In genomic region chr7:126482392-126482871, GRCm38 (mm10) we compare ENCODE assay signal across 8 mouse cellular contexts. TPM values are rescaled to one million over a fixed set of nuclear protein-coding genes. Genes with fewer than 3 reads are reported as not detected.
A peak's percentile ranks its signal among the peaks of the same experiment; 100 is the strongest.
DNase-seq lines count a peak whose midpoint lies in the region; ATAC-seq and TF ChIP-seq lines count a peak whose summit lies in the region.

No protein-coding gene starts in this region.

- H3K9me3 ChIP-seq in embryonic facial prominence, embryonic 12.5 days: 0 out of 2 replicates have a peak, but pooled peaks cover 3% of the 10 kb centered on the region
- H3K9me3 ChIP-seq in liver, embryonic 11.5 days (ENCODE audit: control insufficient read depth, low read length): no peaks in the 10 kb centered on the region

- H3K27me3 ChIP-seq in embryonic facial prominence, embryonic 12.5 days: no peaks in the 10 kb centered on the region
- H3K27me3 ChIP-seq in heart, adult 2 months (ENCODE audit: control insufficient read depth, insufficient read depth, low read length): no peaks in the 10 kb centered on the region
- no peaks in the 10 kb centered on the region for H3K27me3 ChIP-seq in liver, embryonic 11.5 days (replicated peaks; ENCODE audit: control insufficient read depth, insufficient read depth, low read length)

- H3K36me3 ChIP-seq in embryonic facial prominence, embryonic 12.5 days: no peaks in the 10 kb centered on the region
- H3K36me3 ChIP-seq in heart, adult 2 months (ENCODE audit: control insufficient read depth, insufficient read depth, low read length): no peaks in the 10 kb centered on the region
- H3K36me3 ChIP-seq in liver, embryonic 11.5 days (ENCODE audit: control insufficient read depth, insufficient read depth, low read length): no peaks in the 10 kb centered on the region

- no peak for TF ChIP-seq EP300 in heart, adult 2 months (IDR thresholded peaks at IDR 0.05; ENCODE audit: insufficient read depth, low read depth, low read length)

- WGBS in embryonic facial prominence, embryonic 12.5 days: under 1% methylated on average over 23 of the region's 23 CpGs
- under 1% methylated on average over 23 of the region's 23 CpGs for WGBS in heart, adult 2 months
- WGBS in liver, embryonic 11.5 days: 0% methylated on average over 23 of the region's 23 CpGs

- intact Hi-C loops in heart, adult 2 months (cut with DNase I): loop anchor here (5.0 kb wide), 2 partner anchors 85 to 155 kb away; partner anchors contain the start of gene Nfatc2ip

- TF ChIP-seq POLR2A in heart, adult 2 months (IDR thresholded peaks at IDR 0.05; ENCODE audit: insufficient read depth, low read depth, low read length): peak; percentile 75

- H3K4me1 ChIP-seq in embryonic facial prominence, embryonic 12.5 days: 0 out of 2 replicates have a peak, but pooled peaks cover 3% of the 10 kb centered on the region
- no peaks in the 10 kb centered on the region for H3K4me1 ChIP-seq in heart, adult 2 months (ENCODE audit: control insufficient read depth, insufficient read depth, low read length)
- no peaks in the 10 kb centered on the region; the same call in 1 of the 2 replicates for H3K4me1 ChIP-seq in liver, embryonic 11.5 days (replicated peaks; ENCODE audit: control insufficient read depth, insufficient read depth, low read length)

- peak; percentile 80 for ATAC-seq in embryonic facial prominence, embryonic 12.5 days (ENCODE audit: insufficient number of reproducible peaks, insufficient read depth, low FRiP score, low TSS enrichment)
- peak; percentile 81 for ATAC-seq in liver, embryonic 11.5 days (replicated peaks; ENCODE audit: low FRiP score)

- no peaks in the 10 kb centered on the region for H3K79me2 ChIP-seq in heart, adult 2 months (replicated peaks; ENCODE audit: control insufficient read depth, insufficient read depth, low read length)

- TF ChIP-seq CTCF in heart, adult 2 months (IDR thresholded peaks at IDR 0.05): peak; percentile 16; the same call in 1 of the 2 replicates

- H3K9ac ChIP-seq in embryonic facial prominence, embryonic 12.5 days: peak overlapping the region; percentile 31
- peak overlapping the region; percentile 41 for H3K9ac ChIP-seq in heart, adult 2 months (ENCODE audit: low read depth, low read length)
- 0 out of 2 replicates have a peak overlapping the region, but pooled peaks have one; percentile 4 for H3K9ac ChIP-seq in liver, embryonic 11.5 days (ENCODE audit: low read depth, low read length)

- H3K27ac ChIP-seq in embryonic facial prominence, embryonic 12.5 days: peak overlapping the region; percentile 71
- peak overlapping the region; percentile 65 for H3K27ac ChIP-seq in heart, adult 2 months
- 0 out of 2 replicates have a peak overlapping the region, but pooled peaks have one; percentile 32 for H3K27ac ChIP-seq in liver, embryonic 11.5 days (ENCODE audit: low read depth, low read length)

- DNase-seq in A20 (ENCODE audit: low read depth, low spot score): peak; percentile 93
- DNase-seq in adrenal gland, postnatal 25 days: peak; percentile 92
- peak; percentile 85 to 91 for DNase-seq in heart, adult 2 months
- peak; percentile 90 for DNase-seq in kidney, adult 18-20 months
- DNase-seq in liver, embryonic 11.5 days (ENCODE audit: low spot score): peak; percentile 83
- DNase-seq in monocyte, adult 2 months (ENCODE audit: low read depth in 1 of 2, low spot score in 2 of 2): peak; percentile 53 to 59
- DNase-seq in spleen, postnatal 4 days (ENCODE audit: low spot score in 2 of 2): peak; percentile 72 to 74

- H3K4me2 ChIP-seq in embryonic facial prominence, embryonic 12.5 days (replicated peaks): peak overlapping the region; percentile 58
- H3K4me2 ChIP-seq in liver, embryonic 11.5 days: peak overlapping the region; percentile 73

- H3K4me3 ChIP-seq in embryonic facial prominence, embryonic 12.5 days: peak overlapping the region; percentile 32
- H3K4me3 ChIP-seq in heart, adult 2 months: peak overlapping the region; percentile 53
- H3K4me3 ChIP-seq in liver, embryonic 11.5 days (ENCODE audit: low read depth, low read length): peak overlapping the region; percentile 21

RNA-seq across cellular contexts. Expression of gene Tufm, which starts 4.7 kb away (rescaled TPM):
- total RNA-seq in adrenal gland, postnatal 25 days (2021): 180 and 191 TPM in 2 replicates
- polyA plus RNA-seq in embryonic facial prominence, embryonic 12.5 days (2016; fragmentation: Nextera tagmentation; extraction: Ambion mirVana): 138 and 141 TPM in 2 replicates
- 100 to 1,000 TPM; 271 to 314 TPM for total RNA-seq in heart, adult 2 months (2021)
- polyA plus RNA-seq in heart, adult 2 months (2012; rRNA removed): 288 and 353 TPM in 2 replicates
- polyA plus RNA-seq in liver, embryonic 11.5 days (2014; fragmentation: Nextera tagmentation; extraction: Ambion mirVana): 193 and 211 TPM in 2 replicates

RNA-seq across cellular contexts. Expression of gene Sh2b1, which starts 7.2 kb away (rescaled TPM):
- 60.4 and 63.6 TPM in 2 replicates for total RNA-seq in adrenal gland, postnatal 25 days (2021)
- polyA plus RNA-seq in embryonic facial prominence, embryonic 12.5 days (2016; fragmentation: Nextera tagmentation; extraction: Ambion mirVana): 60.2 and 62.6 TPM in 2 replicates
- 10 to 100 TPM; 42.5 to 46.1 TPM for total RNA-seq in heart, adult 2 months (2021)
- polyA plus RNA-seq in heart, adult 2 months (2012; rRNA removed): 58.2 and 59.2 TPM in 2 replicates
- polyA plus RNA-seq in liver, embryonic 11.5 days (2014; fragmentation: Nextera tagmentation; extraction: Ambion mirVana): 26.2 and 26.4 TPM in 2 replicates

RNA-seq across cellular contexts. Expression of gene Atp2a1, which starts 19.5 kb away (rescaled TPM):
- not detected in 2 replicates for total RNA-seq in adrenal gland, postnatal 25 days (2021)
- 22.3 and 26.8 TPM in 2 replicates for polyA plus RNA-seq in embryonic facial prominence, embryonic 12.5 days (2016; fragmentation: Nextera tagmentation; extraction: Ambion mirVana)
- 1 to 10 TPM; 1.1 to 1.3 TPM for total RNA-seq in heart, adult 2 months (2021)
- 5.7 and 6.6 TPM in 2 replicates for polyA plus RNA-seq in heart, adult 2 months (2012; rRNA removed)
- polyA plus RNA-seq in liver, embryonic 11.5 days (2014; fragmentation: Nextera tagmentation; extraction: Ambion mirVana): 1.3 TPM in 2 replicates

RNA-seq across cellular contexts. Expression of gene Atxn2l, which starts 20.8 kb away (rescaled TPM):
- 123 and 138 TPM in 2 replicates for total RNA-seq in adrenal gland, postnatal 25 days (2021)
- polyA plus RNA-seq in embryonic facial prominence, embryonic 12.5 days (2016; fragmentation: Nextera tagmentation; extraction: Ambion mirVana): 62.9 and 64.0 TPM in 2 replicates
- total RNA-seq in heart, adult 2 months (2021): 10 to 100 TPM; 34.0 to 37.6 TPM
- polyA plus RNA-seq in heart, adult 2 months (2012; rRNA removed): 48.1 and 66.7 TPM in 2 replicates
- 71.4 and 75.7 TPM in 2 replicates for polyA plus RNA-seq in liver, embryonic 11.5 days (2014; fragmentation: Nextera tagmentation; extraction: Ambion mirVana)

RNA-seq across cellular contexts. Expression of gene Rabep2, which starts 53.9 kb away (rescaled TPM):
- total RNA-seq in adrenal gland, postnatal 25 days (2021): 58.2 and 82.6 TPM in 2 replicates
- 35.3 and 36.7 TPM in 2 replicates for polyA plus RNA-seq in embryonic facial prominence, embryonic 12.5 days (2016; fragmentation: Nextera tagmentation; extraction: Ambion mirVana)
- total RNA-seq in heart, adult 2 months (2021): 1 to 10 TPM; 5.3 to 6.3 TPM
- 8.1 and 9.2 TPM in 2 replicates for polyA plus RNA-seq in heart, adult 2 months (2012; rRNA removed)
- 15.6 and 16.0 TPM in 2 replicates for polyA plus RNA-seq in liver, embryonic 11.5 days (2014; fragmentation: Nextera tagmentation; extraction: Ambion mirVana)

Comparison
In these comparisons a context has a peak if more than half of its experiments do, and no peak if none do; other contexts are left out.
1. Peak in every context shown above with its lines: DNase-seq, ATAC-seq, H3K4me3 ChIP-seq and H3K27ac ChIP-seq.